Mouse (Mus musculus): ENCODE data around the gene Nlgn2. TPM values are rescaled to one million over a fixed set of nuclear protein-coding genes. Genes with fewer than 3 reads are reported as not detected.

Nlgn2 gene
- polyA plus RNA-seq, 1 experiment from 2014 or later = 2.7 TPM

- H3K4me3 ChIP-seq (ENCODE audit: low read depth, low read length) = no peak overlapping the region
- peak overlapping the region; percentile 93 for H3K27ac ChIP-seq (replicated peaks)
- TF ChIP-seq EP300 (optimal IDR thresholded peaks at IDR 0.05) (no peak), CTCF (IDR thresholded peaks at IDR 0.05; ENCODE audit: low read depth) (no peak)
These were observed 40.8 kb upstream of the Nlgn2 start for GRCm38 (mm10) chr11:69878399-69878798.

DNA sequence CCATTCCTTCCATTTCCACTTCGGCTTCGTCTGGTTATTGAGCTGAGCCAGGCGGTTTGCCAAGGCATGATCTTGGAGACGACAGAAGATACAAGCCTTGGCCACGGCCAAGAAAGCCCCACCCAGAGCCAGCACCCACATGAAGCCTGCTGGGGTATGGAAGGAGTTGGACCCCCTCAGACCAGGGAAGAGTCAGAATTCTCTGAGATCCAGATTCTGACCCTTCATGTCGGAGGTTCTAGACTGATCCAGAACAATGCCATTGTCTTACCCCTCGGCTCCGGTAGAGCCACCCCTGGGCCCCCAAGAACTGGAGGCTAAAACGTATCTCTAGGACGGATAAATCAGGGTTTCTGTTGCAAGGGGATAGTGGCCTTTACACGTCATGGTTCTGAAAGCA is 40.3 kb upstream of the Nlgn2 start, which contains the start of gene Tmem95:
Tmem95 (minus strand) TSS at position 141 of the 400 bp plus-strand sequence.
- Histone ChIP-seq H3K27ac (replicated peaks) (peak within 1 kb of the TSS; percentile 93), H3K4me3 (ENCODE audit: low read depth, low read length) (no peak within 1 kb of the TSS), H3K36me3 (ENCODE audit: control insufficient read depth, insufficient read depth, low read length) (no peaks in the 10 kb centered on the region), H3K9ac (ENCODE audit: low read length) (no peak within 1 kb of the TSS), H3K4me2 (replicated peaks; ENCODE audit: low read depth) (0 out of 2 replicates have a peak within 1 kb of the TSS, but pooled peaks have one; percentile 77), H3K4me1 (replicated peaks; ENCODE audit: control insufficient read depth, insufficient read depth) (peaks cover 11% of the 10 kb centered on the region), H3K9me3 (ENCODE audit: control insufficient read depth, low read length) (no peaks in the 10 kb centered on the region), H3K27me3 (ENCODE audit: control insufficient read depth, insufficient read depth, low read length) (no peaks in the 10 kb centered on the region)
- ATAC-seq (ENCODE audit: low FRiP score, low TSS enrichment) (no peak), DNase-seq (ENCODE audit: low spot score) (no peak)
- no peak for TF ChIP-seq EP300 (optimal IDR thresholded peaks at IDR 0.05)
- TF ChIP-seq CTCF (IDR thresholded peaks at IDR 0.05; ENCODE audit: low read depth) = no peak
- 65% methylated on average over 11 of the region's 11 CpGs for WGBS

More at GRCm38 (mm10) chr11:69878399-69878798, 40.8 kb upstream of the Nlgn2 start:
- Histone ChIP-seq H3K36me3 (ENCODE audit: control insufficient read depth, insufficient read depth, low read length) (no peaks in the 10 kb centered on the region), H3K9me3 (ENCODE audit: control insufficient read depth, low read length) (no peaks in the 10 kb centered on the region), H3K4me2 (replicated peaks; ENCODE audit: low read depth) (no peak overlapping the region), H3K9ac (ENCODE audit: low read length) (no peak overlapping the region), H3K27me3 (ENCODE audit: control insufficient read depth, insufficient read depth, low read length) (no peaks in the 10 kb centered on the region), H3K4me1 (replicated peaks; ENCODE audit: control insufficient read depth, insufficient read depth) (peaks cover 11% of the 10 kb centered on the region)
- WGBS = 52% methylated on average over 3 of the region's 3 CpGs
- DNase-seq (ENCODE audit: low spot score) (peak; percentile 52), ATAC-seq (ENCODE audit: low FRiP score, low TSS enrichment) (peak; percentile 28)

DNA sequence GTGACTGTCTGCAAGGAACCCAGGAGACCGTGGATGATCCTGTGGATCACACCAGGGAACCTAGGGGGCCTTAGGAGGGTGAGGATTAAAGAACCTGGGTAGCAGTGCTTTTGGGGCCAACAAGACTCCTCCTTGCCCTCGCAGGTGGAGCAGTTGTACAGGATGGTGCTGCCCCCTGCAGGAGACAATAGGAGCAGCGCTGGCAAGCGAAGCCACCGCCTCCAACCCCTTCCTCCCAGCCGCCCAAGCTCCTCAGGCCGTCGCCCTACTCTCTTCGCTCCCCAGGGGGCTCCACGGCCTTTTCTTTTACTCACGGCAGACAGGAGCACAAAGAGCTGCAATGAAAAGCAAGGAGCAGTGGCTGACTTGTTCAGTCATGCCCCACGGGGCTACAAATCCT is 39.3 kb upstream of the Nlgn2 start:
- DNase-seq (ENCODE audit: low spot score) = peak; percentile 91
- TF ChIP-seq EP300 (optimal IDR thresholded peaks at IDR 0.05) (no peak), CTCF (IDR thresholded peaks at IDR 0.05; ENCODE audit: low read depth) (peak; percentile 92)
- no peak overlapping the region for H3K9ac ChIP-seq (ENCODE audit: low read length)
- no peaks in the 10 kb centered on the region for H3K27me3 ChIP-seq (ENCODE audit: control insufficient read depth, insufficient read depth, low read length)
- H3K36me3 ChIP-seq (ENCODE audit: control insufficient read depth, insufficient read depth, low read length) = no peaks in the 10 kb centered on the region
- no peak overlapping the region for H3K4me3 ChIP-seq (ENCODE audit: low read depth, low read length)
- peak overlapping the region; percentile 63 for H3K27ac ChIP-seq (replicated peaks)
- H3K9me3 ChIP-seq (ENCODE audit: control insufficient read depth, low read length) = no peaks in the 10 kb centered on the region
- H3K4me1 ChIP-seq (replicated peaks; ENCODE audit: control insufficient read depth, insufficient read depth) = peaks cover 11% of the 10 kb centered on the region
- 2% methylated on average over 12 of the region's 12 CpGs for WGBS
- H3K4me2 ChIP-seq (replicated peaks; ENCODE audit: low read depth) = no peak overlapping the region
- peak; percentile 39 for ATAC-seq (ENCODE audit: low FRiP score, low TSS enrichment)

DNA sequence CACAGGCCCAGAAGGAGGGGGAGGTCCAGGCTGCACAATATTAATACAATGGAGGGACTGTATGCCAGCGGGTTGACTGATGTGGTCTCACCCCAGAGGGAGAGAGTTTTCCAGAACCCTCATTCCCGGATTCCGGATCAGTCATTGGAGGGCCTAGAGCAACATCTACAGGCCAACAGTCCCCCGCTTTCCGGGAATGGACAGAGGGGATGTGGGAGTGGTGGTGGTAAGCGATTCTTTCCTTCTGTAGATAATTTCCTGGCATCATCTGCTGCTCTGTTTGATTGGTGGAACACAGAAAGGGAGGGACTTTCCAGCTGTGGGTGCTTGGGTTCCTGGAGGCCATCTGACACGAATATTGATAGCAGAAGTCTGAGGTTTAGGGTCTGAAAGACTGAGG is 38.6 kb upstream of the Nlgn2 start:
- Histone ChIP-seq H3K9me3 (ENCODE audit: control insufficient read depth, low read length) (no peaks in the 10 kb centered on the region), H3K9ac (ENCODE audit: low read length) (no peak overlapping the region), H3K36me3 (ENCODE audit: control insufficient read depth, insufficient read depth, low read length) (no peaks in the 10 kb centered on the region), H3K4me3 (ENCODE audit: low read depth, low read length) (no peak overlapping the region), H3K4me1 (replicated peaks; ENCODE audit: control insufficient read depth, insufficient read depth) (peaks cover 11% of the 10 kb centered on the region), H3K27me3 (ENCODE audit: control insufficient read depth, insufficient read depth, low read length) (no peaks in the 10 kb centered on the region), H3K27ac (replicated peaks) (peak overlapping the region; percentile 63), H3K4me2 (replicated peaks; ENCODE audit: low read depth) (no peak overlapping the region)
- WGBS = 35% methylated on average over 7 of the region's 7 CpGs
- ATAC-seq (ENCODE audit: low FRiP score, low TSS enrichment) (no peak), DNase-seq (ENCODE audit: low spot score) (no peak)
- TF ChIP-seq CTCF (IDR thresholded peaks at IDR 0.05; ENCODE audit: low read depth) = no peak; the same call in 1 of the 2 replicates
- no peak for TF ChIP-seq EP300 (optimal IDR thresholded peaks at IDR 0.05)

GRCm38 (mm10) chr11:69872451-69872850 is 34.9 kb upstream of the Nlgn2 start:
- Histone ChIP-seq H3K9me3 (ENCODE audit: control insufficient read depth, low read length) (no peaks in the 10 kb centered on the region), H3K4me2 (replicated peaks; ENCODE audit: low read depth) (no peak overlapping the region), H3K4me3 (ENCODE audit: low read depth, low read length) (no peak overlapping the region), H3K27ac (replicated peaks) (no peak overlapping the region), H3K36me3 (ENCODE audit: control insufficient read depth, insufficient read depth, low read length) (no peaks in the 10 kb centered on the region), H3K27me3 (ENCODE audit: control insufficient read depth, insufficient read depth, low read length) (no peaks in the 10 kb centered on the region), H3K4me1 (replicated peaks; ENCODE audit: control insufficient read depth, insufficient read depth) (peaks cover under 1% of the 10 kb centered on the region; the same call in 1 of the 2 replicates), H3K9ac (ENCODE audit: low read length) (no peak overlapping the region)
- DNase-seq (ENCODE audit: low spot score) (no peak), ATAC-seq (ENCODE audit: low FRiP score, low TSS enrichment) (no peak)
- 70% methylated on average over 4 of the region's 4 CpGs for WGBS
- no peak for TF ChIP-seq EP300 (optimal IDR thresholded peaks at IDR 0.05)
- TF ChIP-seq CTCF (IDR thresholded peaks at IDR 0.05; ENCODE audit: low read depth) = no peak

- TF ChIP-seq EP300 (optimal IDR thresholded peaks at IDR 0.05) = no peak
- no peak for TF ChIP-seq CTCF (IDR thresholded peaks at IDR 0.05; ENCODE audit: low read depth)
- Histone ChIP-seq H3K9me3 (ENCODE audit: control insufficient read depth, low read length) (no peaks in the 10 kb centered on the region), H3K4me1 (replicated peaks; ENCODE audit: control insufficient read depth, insufficient read depth) (no peaks in the 10 kb centered on the region), H3K27me3 (ENCODE audit: control insufficient read depth, insufficient read depth, low read length) (no peaks in the 10 kb centered on the region), H3K36me3 (ENCODE audit: control insufficient read depth, insufficient read depth, low read length) (no peaks in the 10 kb centered on the region), H3K4me2 (replicated peaks; ENCODE audit: low read depth) (no peak overlapping the region), H3K9ac (ENCODE audit: low read length) (no peak overlapping the region), H3K4me3 (ENCODE audit: low read depth, low read length) (no peak overlapping the region), H3K27ac (replicated peaks) (no peak overlapping the region)
- ATAC-seq (ENCODE audit: low FRiP score, low TSS enrichment) (no peak), DNase-seq (ENCODE audit: low spot score) (no peak)
- WGBS = 82% methylated on average over 7 of the region's 7 CpGs
These were observed 34.2 kb upstream of the Nlgn2 start for GRCm38 (mm10) chr11:69871822-69872221.
